Mouse (Mus musculus): ENCODE data around the gene Ivl. TPM values are rescaled to one million over a fixed set of nuclear protein-coding genes. Genes with fewer than 3 reads are reported as not detected.

Ivl gene
- polyA plus RNA-seq, 1 experiment from 2014 or later: not detected

DNA sequence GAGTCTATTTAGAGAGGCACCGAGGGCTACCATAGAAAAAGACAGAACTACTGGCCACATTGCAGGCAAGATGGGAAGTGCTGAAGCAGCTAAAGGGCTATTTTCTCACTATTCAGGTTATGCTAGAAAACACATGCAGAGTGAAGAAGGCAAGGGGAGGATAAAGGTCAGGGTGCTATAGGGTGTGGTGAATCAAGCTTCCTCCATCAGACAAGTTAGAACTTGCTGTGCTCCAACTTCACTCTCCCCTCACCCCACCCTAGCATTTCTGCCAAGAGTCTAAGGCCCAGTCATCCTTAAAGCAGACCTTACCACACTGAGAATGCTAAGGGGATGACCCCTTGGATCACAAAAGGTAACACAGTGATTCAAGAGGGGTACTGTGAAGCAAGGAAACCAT is 6.0 kb upstream of the Ivl start:
- Histone ChIP-seq H3K4me1 (replicated peaks) (no peaks in the 10 kb centered on the region), H3K4me3 (replicated peaks) (no peak overlapping the region), H3K36me3 (no peaks in the 10 kb centered on the region), H3K27ac (no peak overlapping the region), H3K9ac (replicated peaks) (no peak overlapping the region), H3K9me3 (no peaks in the 10 kb centered on the region), H3K4me2 (replicated peaks) (no peak overlapping the region), H3K27me3 (no peaks in the 10 kb centered on the region)
- WGBS: 67% methylated on average over 1 of the region's 1 CpGs
- no peak for ATAC-seq

DNA sequence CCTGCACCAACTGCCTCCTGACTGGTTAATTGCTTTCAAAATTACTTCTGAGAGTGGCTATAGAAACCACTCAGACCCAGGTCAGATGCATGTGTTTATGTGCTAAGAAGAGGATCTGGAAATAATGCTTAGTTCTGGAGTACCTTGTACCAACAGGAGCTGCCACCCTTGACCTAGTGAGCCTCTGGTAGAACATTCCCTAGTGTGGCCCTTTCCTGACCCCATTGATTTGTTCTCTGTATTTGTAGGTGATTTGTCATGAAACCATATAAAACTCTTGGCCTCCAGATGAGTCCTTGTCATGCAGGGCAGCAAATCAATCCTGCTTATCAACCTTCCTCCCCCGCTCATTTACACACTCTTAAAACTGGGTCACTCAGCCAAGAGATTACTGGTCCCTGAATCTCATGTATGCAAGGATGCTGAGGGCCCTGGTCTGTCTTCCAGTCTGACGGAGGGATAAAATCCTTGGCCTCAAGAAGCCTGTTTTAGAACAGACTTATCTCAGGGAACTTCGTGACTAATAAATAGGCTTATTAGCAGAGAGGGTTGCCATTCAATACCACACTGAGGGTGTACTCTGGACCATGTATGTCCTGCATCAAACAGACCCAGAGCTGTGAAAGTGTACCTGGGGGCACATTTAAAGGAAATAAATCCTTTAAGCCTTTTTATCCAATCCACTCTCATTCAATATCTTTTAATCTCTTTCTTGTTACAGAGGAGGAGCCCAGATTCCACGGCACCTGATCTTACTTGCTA is 5.3 kb upstream of the Ivl start:
- H3K4me1 ChIP-seq (replicated peaks): no peaks in the 10 kb centered on the region
- no peak overlapping the region for H3K4me3 ChIP-seq (replicated peaks)
- 49% methylated on average over 4 of the region's 4 CpGs for WGBS
- H3K4me2 ChIP-seq (replicated peaks): no peak overlapping the region
- no peak overlapping the region for H3K9ac ChIP-seq (replicated peaks)
- ATAC-seq: no peak
- H3K27me3 ChIP-seq: no peaks in the 10 kb centered on the region
- H3K27ac ChIP-seq: no peak overlapping the region
- no peaks in the 10 kb centered on the region for H3K36me3 ChIP-seq
- H3K9me3 ChIP-seq: no peaks in the 10 kb centered on the region

DNA sequence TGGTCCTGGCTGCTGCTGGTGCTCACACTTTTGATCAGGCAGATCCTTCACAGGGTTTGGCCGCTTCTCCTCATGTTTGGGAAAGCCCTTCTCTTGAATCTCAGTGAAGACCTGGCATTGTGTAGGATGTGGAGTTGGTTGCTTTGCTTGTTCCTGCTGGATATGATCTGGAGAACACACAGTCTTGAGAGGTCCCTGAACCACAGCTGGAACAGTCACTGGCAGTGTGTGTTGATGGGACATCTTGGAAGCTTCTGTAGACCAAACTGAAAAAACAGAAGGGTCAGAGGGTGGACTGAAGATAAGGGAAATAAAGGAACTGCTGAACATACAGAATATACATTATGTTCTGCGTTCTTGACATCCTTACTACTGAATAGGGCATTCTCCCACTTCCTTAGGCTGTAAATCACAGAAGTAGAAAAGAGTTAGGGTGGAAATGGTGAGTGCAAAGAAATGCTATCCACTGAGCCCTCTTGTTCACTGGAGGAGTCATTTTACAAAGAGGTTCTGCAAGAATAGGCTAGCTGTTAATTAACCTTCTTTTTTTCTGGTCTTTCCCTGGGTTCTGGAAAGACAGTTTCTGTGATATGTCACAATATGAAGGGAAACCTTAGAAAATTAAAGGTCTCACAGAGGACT is 900 bp downstream of the Ivl start:
- Histone ChIP-seq H3K9me3 (no peaks in the 10 kb centered on the region), H3K4me3 (replicated peaks) (no peak overlapping the region), H3K27ac (no peak overlapping the region), H3K27me3 (no peaks in the 10 kb centered on the region), H3K4me1 (replicated peaks) (no peaks in the 10 kb centered on the region), H3K4me2 (replicated peaks) (no peak overlapping the region), H3K9ac (replicated peaks) (no peak overlapping the region), H3K36me3 (no peaks in the 10 kb centered on the region)
- no peak for ATAC-seq
- WGBS: 79% methylated on average over 2 of the region's 2 CpGs

DNA sequence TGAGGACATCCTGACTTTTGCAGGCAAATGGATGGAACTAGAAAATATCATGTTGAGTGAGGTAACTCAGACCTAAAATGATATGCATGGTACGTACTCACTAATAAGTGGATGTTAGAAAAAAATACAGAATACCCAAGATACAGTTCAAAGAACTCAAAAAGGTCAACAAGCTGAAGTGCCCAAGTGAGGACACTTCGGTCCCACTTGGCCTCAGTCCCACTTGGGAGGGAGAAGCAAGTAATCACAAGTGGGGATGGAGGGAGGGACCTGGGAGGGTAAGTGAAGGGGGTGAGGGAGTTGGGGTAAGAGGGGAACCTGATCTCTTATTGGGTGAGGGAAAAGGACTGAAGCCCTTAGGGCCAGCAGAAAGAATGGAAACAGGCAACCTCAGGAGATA is 4.8 kb downstream of the Ivl start:
- H3K9ac ChIP-seq (replicated peaks): no peak overlapping the region
- WGBS: 84% methylated on average over 2 of the region's 2 CpGs
- H3K9me3 ChIP-seq: no peaks in the 10 kb centered on the region
- H3K36me3 ChIP-seq: no peaks in the 10 kb centered on the region
- no peak overlapping the region for H3K27ac ChIP-seq
- no peaks in the 10 kb centered on the region for H3K27me3 ChIP-seq
- ATAC-seq: no peak
- no peak overlapping the region for H3K4me2 ChIP-seq (replicated peaks)
- no peaks in the 10 kb centered on the region for H3K4me1 ChIP-seq (replicated peaks)
- no peak overlapping the region for H3K4me3 ChIP-seq (replicated peaks)

DNA sequence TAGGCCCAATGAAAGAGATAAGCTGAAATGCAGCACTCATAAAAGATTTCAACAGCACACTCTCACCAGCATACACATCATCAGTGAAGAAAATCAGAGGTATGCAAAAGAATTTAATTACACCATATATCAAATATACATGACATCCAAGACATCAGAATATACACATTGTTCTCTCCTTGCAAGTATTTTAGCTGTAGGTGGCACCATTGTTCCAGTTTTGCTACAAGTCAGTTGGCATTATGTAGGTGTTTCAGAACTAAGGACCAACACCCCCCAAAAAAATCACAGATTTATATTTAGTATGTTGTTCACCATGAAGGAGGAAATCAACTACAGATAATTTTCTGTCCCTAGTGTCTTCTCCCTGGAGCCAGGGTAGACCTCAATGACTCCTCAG is 8.1 kb downstream of the Ivl start:
- H3K36me3 ChIP-seq: no peaks in the 10 kb centered on the region
- H3K4me3 ChIP-seq (replicated peaks): no peak overlapping the region
- H3K4me1 ChIP-seq (replicated peaks): no peaks in the 10 kb centered on the region
- H3K27ac ChIP-seq: no peak overlapping the region
- no peak for ATAC-seq
- no peaks in the 10 kb centered on the region for H3K9me3 ChIP-seq
- no peak overlapping the region for H3K4me2 ChIP-seq (replicated peaks)
- H3K27me3 ChIP-seq: no peaks in the 10 kb centered on the region
- H3K9ac ChIP-seq (replicated peaks): no peak overlapping the region

DNA sequence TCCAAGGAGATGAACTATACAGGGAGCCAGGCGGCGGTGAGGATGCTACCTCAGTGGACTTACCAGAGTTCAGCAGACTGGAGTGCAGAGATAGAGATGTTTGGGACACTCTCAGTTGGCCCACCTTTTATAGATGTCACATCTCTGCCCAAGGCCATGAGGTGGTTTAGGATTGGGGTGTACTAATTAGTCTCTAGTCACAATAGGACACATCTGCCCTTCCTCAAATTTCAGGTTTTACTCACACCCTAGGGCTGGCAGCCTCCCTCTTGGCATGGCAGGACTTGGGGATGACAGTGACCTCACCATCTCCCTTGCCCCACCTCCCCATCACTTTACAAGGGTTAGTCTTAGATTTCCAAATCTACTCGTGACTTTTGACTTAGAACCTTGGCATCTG is 39.1 kb downstream of the Ivl start, which contains the start of gene 2310046K23Rik:
Gene 2310046K23Rik, minus strand, starts transcription at position 101 of the 400 bp plus-strand sequence.
- Histone ChIP-seq H3K4me1 (replicated peaks) (no peaks in the 10 kb centered on the region), H3K9ac (replicated peaks) (no peak within 1 kb of the TSS), H3K36me3 (no peaks in the 10 kb centered on the region), H3K4me3 (replicated peaks) (no peak within 1 kb of the TSS), H3K27ac (no peak within 1 kb of the TSS), H3K4me2 (replicated peaks) (no peak within 1 kb of the TSS), H3K9me3 (no peaks in the 10 kb centered on the region), H3K27me3 (no peaks in the 10 kb centered on the region)
- WGBS: 89% methylated on average over 3 of the region's 3 CpGs
- ATAC-seq: no peak

Other genes with a start within 250 kb of the Ivl start
- not detected in 2 replicates for gene Sprr2d, start 234.6 kb downstream of the Ivl start, polyA plus RNA-seq (2015; fragmentation: Nextera tagmentation; extraction: Ambion mirVana)
- gene Sprr2e, start 221.6 kb downstream of the Ivl start, polyA plus RNA-seq (2015; fragmentation: Nextera tagmentation; extraction: Ambion mirVana): not detected in 2 replicates
- not detected in 2 replicates for gene Sprr2f, start 208.5 kb downstream of the Ivl start, polyA plus RNA-seq (2015; fragmentation: Nextera tagmentation; extraction: Ambion mirVana)
- not detected in 2 replicates for gene Sprr2h, start 188.1 kb downstream of the Ivl start, polyA plus RNA-seq (2015; fragmentation: Nextera tagmentation; extraction: Ambion mirVana)
- gene Sprr2i, start 165.7 kb downstream of the Ivl start, polyA plus RNA-seq (2015; fragmentation: Nextera tagmentation; extraction: Ambion mirVana): not detected in 2 replicates
- not detected in 2 replicates for gene Sprr2j-ps, start 155.7 kb downstream of the Ivl start, polyA plus RNA-seq (2015; fragmentation: Nextera tagmentation; extraction: Ambion mirVana)
- 9.8 and 12.0 TPM in 2 replicates for gene Gm9774, start 144.3 kb downstream of the Ivl start, polyA plus RNA-seq (2015; fragmentation: Nextera tagmentation; extraction: Ambion mirVana)
- gene Sprr2k, start 141.2 kb downstream of the Ivl start, polyA plus RNA-seq (2015; fragmentation: Nextera tagmentation; extraction: Ambion mirVana): not detected in 2 replicates
- gene Sprr1b, start 134.9 kb downstream of the Ivl start, polyA plus RNA-seq (2015; fragmentation: Nextera tagmentation; extraction: Ambion mirVana): not detected in 2 replicates
- not detected in 2 replicates for gene Sprr3, start 115.0 kb downstream of the Ivl start, polyA plus RNA-seq (2015; fragmentation: Nextera tagmentation; extraction: Ambion mirVana)
- gene Sprr1a, start 87.8 kb downstream of the Ivl start, polyA plus RNA-seq (2015; fragmentation: Nextera tagmentation; extraction: Ambion mirVana): not detected in 2 replicates
- gene Sprr4, start 73.2 kb downstream of the Ivl start, polyA plus RNA-seq (2015; fragmentation: Nextera tagmentation; extraction: Ambion mirVana): not detected in 2 replicates
- not detected in 2 replicates for gene 2310046K23Rik, start 39.2 kb downstream of the Ivl start, polyA plus RNA-seq (2015; fragmentation: Nextera tagmentation; extraction: Ambion mirVana)
- gene Smcp, start 15.3 kb upstream of the Ivl start, polyA plus RNA-seq (2015; fragmentation: Nextera tagmentation; extraction: Ambion mirVana): not detected in 2 replicates
- not detected in 2 replicates for gene 2210017I01Rik, start 33.8 kb upstream of the Ivl start, polyA plus RNA-seq (2015; fragmentation: Nextera tagmentation; extraction: Ambion mirVana)
- not detected in 2 replicates for gene Lce6a, start 47.9 kb upstream of the Ivl start, polyA plus RNA-seq (2015; fragmentation: Nextera tagmentation; extraction: Ambion mirVana)
- gene Lce1a1, start 74.6 kb upstream of the Ivl start, polyA plus RNA-seq (2015; fragmentation: Nextera tagmentation; extraction: Ambion mirVana): not detected in 2 replicates
- not detected in 2 replicates for gene Lce1b, start 83.2 kb upstream of the Ivl start, polyA plus RNA-seq (2015; fragmentation: Nextera tagmentation; extraction: Ambion mirVana)
- gene Lce1a2, start 96.6 kb upstream of the Ivl start, polyA plus RNA-seq (2015; fragmentation: Nextera tagmentation; extraction: Ambion mirVana): not detected in 2 replicates
- not detected in 2 replicates for gene Lce1c, start 105.5 kb upstream of the Ivl start, polyA plus RNA-seq (2015; fragmentation: Nextera tagmentation; extraction: Ambion mirVana)
- not detected in 2 replicates for gene Lce1d, start 113.5 kb upstream of the Ivl start, polyA plus RNA-seq (2015; fragmentation: Nextera tagmentation; extraction: Ambion mirVana)
- not detected in 2 replicates for gene Lce1e, start 135.3 kb upstream of the Ivl start, polyA plus RNA-seq (2015; fragmentation: Nextera tagmentation; extraction: Ambion mirVana)
- not detected in 2 replicates for gene Lce1f, start 146.6 kb upstream of the Ivl start, polyA plus RNA-seq (2015; fragmentation: Nextera tagmentation; extraction: Ambion mirVana)
- not detected in 2 replicates for gene Gm38119, start 165.4 kb upstream of the Ivl start, polyA plus RNA-seq (2015; fragmentation: Nextera tagmentation; extraction: Ambion mirVana)
- not detected in 2 replicates for gene Lce1g, start 178.6 kb upstream of the Ivl start, polyA plus RNA-seq (2015; fragmentation: Nextera tagmentation; extraction: Ambion mirVana)
- gene Lce1h, start 191.3 kb upstream of the Ivl start, polyA plus RNA-seq (2015; fragmentation: Nextera tagmentation; extraction: Ambion mirVana): not detected in 2 replicates
- not detected in 2 replicates for gene Lce1i, start 205.2 kb upstream of the Ivl start, polyA plus RNA-seq (2015; fragmentation: Nextera tagmentation; extraction: Ambion mirVana)
- not detected in 2 replicates for gene Lce1j, start 216.8 kb upstream of the Ivl start, polyA plus RNA-seq (2015; fragmentation: Nextera tagmentation; extraction: Ambion mirVana)
- gene Lce1k, start 234.2 kb upstream of the Ivl start, polyA plus RNA-seq (2015; fragmentation: Nextera tagmentation; extraction: Ambion mirVana): not detected in 2 replicates